Mouse (Mus musculus) embryo, embryonic 11 days (tissue): ENCODE results near the gene Skap1.

Source experiments
- DNase-seq: peaks from one replicate; pipeline ENCODE4 v3.0.0-alpha.2; 2015

Gene Skap1

GRCm38 (mm10) chr11:96631521-96631920 lies 167.1 kb downstream of the Skap1 start:
- no peak for DNase-seq

DNA sequence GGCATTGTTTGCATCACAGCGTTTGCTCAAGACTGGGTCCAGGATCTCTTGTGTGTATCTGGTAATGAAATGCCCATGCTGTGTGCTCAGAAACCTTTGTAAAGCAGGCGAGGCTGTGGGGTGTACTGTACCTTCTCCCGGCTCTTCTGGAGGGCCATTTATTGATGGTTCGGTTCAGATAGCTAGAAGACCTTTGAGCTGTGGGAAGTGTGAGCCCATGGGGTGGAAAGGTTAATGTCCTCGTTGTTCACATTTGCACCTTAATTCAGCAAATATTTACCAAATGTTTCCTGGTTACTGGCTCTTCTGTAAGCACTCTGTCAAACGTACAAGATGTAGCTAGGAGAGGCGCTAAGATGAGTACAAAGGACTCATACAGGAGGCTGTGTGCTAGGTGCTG lies 173.5 kb downstream of the Skap1 start:
- no peak for DNase-seq

DNA sequence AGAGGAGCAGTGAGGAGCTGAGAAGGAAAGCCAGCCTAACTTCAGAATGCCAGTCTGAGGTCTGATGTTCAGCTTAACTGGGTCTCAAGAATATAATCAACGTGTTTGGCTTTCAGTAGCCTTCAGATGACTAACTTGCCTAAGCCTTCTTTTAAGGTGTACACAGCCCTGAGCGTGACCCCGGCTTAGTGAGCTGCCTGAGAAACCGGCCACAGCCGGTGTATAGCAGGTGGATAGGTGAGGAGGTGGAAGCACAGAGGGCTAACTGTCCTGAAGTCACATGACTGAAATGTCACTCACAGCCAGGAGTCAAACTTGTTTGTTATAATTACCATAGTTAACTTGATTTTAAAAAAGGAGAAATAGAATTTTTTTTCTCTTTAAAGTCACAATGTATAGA lies 175.4 kb downstream of the Skap1 start:
- no peak for DNase-seq

DNA sequence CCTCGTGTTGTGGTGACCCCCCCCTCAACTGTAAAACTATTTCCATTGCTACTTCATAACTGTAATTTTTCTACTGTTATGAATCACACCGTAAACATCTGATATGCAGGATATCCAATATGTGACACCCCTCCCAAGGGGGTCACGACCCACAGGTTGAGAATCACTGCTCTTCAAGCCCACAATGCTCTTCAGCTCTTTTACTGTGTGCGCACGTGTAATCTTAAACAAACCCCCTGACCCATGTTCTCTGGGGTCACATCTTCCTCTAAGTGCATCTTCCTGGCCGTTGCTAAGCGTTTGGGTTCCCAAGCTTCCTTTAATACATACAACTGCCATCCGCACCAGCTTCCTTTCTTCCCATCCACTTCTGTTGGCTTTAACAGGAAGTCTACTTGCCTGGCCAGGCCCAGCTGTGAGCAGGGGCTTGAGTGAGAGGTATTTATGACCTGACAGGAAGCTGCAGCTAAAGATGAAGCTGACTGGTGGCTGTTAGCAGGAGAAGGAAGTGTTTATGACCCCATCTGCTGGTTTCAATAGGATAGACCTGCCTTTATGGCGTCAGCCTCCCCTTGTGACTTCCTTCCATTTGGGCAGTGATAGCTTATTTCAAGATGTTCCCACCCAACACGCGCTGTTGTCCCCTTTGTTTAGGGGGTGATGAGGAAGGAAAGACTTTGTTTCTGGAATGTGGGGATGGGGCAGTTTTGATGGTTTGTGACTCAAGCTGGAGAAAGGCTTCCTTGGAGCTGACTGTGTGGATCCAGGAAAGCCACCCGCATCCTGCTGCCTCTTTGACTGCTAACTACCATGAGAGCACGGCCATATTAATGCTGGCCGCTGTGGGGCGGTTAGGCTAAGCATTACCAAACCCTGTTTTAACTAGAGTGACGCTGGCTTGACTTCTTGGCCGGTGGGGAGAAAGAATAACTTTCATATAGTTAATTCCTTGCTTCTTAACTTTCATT lies 178.1 kb downstream of the Skap1 start:
- peak; percentile 60 for DNase-seq

- peak; percentile 20 for DNase-seq
These were observed 180.6 kb downstream of the Skap1 start for GRCm38 (mm10) chr11:96644969-96645368.

- peak; percentile 82 for DNase-seq
These were observed 181.2 kb downstream of the Skap1 start for GRCm38 (mm10) chr11:96645538-96646037.

GRCm38 (mm10) chr11:96651848-96652247 lies 187.5 kb downstream of the Skap1 start:
- DNase-seq, result no peak

DNA sequence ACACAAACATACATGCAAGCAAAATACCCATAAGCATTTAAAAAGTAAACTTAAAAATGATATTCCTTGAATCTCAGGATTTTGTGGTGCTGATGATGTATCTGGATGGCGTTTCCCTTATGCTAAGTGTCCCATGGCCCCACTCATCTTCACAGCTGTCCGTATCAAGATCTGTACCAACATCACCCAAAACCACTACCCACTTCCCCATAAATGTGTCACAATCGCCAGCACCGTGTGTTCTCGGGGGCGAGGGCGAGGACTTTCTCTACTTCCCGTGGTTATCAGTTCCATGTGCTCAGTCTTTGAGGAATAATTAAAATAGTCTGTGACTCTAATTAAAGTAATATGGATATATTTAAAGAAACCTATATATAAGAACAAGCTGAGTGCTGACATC lies 189.5 kb downstream of the Skap1 start:
- no peak for DNase-seq

- DNase-seq, result no peak
These were observed 194.0 kb downstream of the Skap1 start for GRCm38 (mm10) chr11:96658420-96658819.

GRCm38 (mm10) chr11:96666924-96667323 lies 202.5 kb downstream of the Skap1 start:
- DNase-seq, result no peak

GRCm38 (mm10) chr11:96668367-96668766 lies 204.0 kb downstream of the Skap1 start:
- no peak for DNase-seq

DNA sequence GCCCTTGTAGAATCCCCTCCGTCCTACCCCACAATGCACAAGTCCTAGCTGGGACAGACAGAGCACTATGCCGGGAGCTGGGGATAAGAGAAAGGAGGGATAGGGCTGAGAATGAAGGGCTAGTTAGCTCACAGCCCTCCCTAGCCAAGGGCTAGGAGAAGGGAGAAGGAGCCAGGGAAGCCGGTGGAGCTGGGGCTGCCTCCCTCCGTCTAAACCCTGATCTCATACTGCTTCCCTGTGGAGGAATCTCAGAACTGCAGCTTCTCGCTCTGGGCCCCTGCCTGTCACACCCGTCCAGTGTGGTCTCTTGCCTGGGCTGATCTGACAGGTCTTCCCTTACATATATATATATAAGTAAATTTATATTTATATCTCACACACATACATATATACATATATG lies 209.4 kb downstream of the Skap1 start:
- DNase-seq, result peak; percentile 83

DNA sequence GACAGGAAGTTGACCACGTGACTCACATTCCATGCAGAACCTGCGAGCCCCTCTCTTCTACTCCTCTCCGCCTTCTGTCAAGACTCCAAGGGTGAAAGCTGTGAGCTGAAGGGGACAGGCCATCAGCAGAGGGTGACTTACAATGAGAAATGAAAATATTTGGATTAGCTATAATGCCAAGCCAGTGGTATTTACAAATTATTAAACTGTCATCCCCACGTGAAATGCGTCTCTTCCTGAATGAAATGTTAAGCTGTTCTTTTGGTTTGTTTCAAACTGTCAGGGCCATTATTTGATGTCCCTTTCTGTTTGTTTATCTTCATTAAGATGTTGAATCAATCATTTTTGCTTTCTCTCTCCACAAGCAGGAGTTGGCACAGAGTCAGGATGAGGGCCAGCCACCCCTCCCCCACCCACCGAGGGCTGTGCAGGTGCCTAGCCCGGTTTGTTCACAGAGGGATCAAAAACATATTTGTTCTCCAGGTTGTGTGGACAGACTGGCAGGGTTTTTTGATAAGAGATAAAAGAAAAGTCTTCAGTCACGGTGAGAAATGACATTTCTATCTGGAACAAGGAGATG lies 210.5 kb downstream of the Skap1 start:
- no peak for DNase-seq

- no peak for DNase-seq
These were observed 213.6 kb downstream of the Skap1 start for GRCm38 (mm10) chr11:96678026-96678425.

- no peak for DNase-seq
These were observed 214.6 kb downstream of the Skap1 start for GRCm38 (mm10) chr11:96679026-96679425.

GRCm38 (mm10) chr11:96685381-96685780 lies 221.0 kb downstream of the Skap1 start:
- DNase-seq, result no peak

DNA sequence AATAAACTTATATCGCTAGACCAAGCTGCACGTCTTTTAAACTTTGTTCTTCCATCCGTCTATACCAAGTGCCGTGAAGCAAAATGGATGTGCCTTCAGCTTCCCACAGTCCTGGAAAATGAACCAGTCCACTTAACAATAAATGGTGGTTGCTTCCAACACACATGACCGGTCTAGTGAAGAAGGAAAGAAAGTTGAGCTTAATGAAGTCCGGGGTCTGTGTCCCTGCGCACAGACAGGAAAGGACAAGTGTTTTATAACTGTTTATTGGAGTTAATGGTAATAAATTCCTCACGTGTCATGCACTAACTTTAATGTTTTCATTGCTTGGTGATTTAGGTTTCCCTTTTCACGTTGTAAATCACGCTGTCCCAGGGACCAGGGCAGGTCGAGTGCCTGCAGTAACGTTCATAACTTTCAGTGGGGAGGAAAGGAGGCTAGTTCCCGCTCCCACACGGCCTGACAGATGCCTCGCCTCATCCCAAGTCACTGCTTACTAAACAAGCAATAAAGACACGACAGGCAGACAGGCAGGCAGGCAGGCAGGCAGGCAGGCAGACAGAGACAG lies 222.4 kb downstream of the Skap1 start:
- DNase-seq, result no peak

GRCm38 (mm10) chr11:96692250-96692649 lies 227.9 kb downstream of the Skap1 start:
- no peak for DNase-seq

DNA sequence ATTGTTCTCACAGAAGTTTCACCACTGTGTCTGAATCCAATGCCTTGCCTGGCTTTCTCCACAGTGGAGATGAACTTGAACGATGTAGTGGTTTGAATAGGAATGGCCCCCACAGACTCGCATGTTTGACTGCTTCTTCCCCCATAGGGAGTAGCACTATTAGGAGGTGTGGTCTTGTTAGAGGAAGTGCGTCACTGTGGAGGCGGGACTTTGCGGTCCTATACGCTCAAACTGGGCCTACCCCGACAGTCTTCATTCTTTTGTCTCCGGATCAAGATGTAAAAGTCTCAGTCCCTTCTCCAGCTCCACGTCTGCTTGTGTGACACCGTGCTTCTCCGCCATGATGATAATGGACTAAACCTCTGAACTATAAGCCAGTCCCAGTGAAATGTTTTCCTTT lies 229.0 kb downstream of the Skap1 start:
- no peak for DNase-seq

- DNase-seq, result no peak
These were observed 230.4 kb downstream of the Skap1 start for GRCm38 (mm10) chr11:96694774-96695173.

DNA sequence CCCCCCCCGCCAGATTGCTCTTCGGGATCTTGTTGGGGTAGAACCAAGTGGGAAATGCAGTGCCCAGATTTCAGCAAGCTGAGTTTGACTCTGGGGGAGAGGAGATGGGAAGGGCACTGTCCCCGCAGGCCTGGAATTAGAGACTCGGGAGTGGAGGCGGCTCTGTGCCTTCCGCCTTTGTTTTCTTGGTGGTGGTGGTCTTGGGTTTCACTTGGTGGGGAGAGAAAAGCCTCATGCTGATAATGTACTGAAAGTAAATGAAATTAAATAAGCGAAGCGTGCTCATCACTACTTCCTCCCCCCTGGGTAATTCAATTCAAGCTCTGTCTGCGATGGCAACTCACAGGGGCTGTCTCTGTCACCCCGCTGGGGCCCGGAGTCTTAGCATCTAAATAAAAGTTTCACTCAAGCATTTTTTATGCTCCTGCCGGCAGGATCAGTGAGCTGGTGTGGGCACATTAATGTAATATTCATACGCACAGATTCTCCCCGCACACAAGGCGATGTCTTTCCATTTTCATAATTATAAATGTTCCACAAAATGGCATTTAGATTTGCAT lies 231.9 kb downstream of the Skap1 start:
- DNase-seq, result peak; percentile 20

DNA sequence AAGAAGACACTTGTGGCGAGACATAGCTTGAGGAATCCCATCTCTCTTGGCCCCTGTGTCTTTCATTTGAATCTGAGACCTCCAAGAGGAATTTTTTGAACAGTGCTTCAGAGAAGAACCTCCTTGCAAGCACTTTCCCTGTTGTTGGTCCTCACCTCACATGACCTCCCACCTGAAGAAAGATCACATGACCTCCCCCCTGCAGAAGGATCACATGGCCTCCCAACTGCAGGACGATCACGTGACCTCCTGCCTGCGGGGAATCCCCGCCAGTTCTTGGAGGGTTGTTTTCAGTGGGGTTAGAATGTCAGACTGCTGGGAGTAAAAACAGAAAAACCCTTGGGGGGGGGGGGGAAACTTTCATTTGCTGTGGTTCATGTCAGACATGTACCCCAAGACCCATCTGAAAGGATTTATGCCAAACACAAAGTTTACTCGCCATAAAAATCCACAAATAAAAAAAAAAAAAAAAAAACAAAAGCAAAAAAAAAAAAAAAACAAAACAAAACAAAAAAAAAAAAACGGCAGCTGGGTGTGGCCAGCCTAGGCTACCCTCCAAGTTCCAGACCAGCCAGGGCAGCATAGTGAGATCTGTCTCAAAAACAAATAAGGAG lies 232.6 kb downstream of the Skap1 start:
- peak; percentile 87 for DNase-seq

DNA sequence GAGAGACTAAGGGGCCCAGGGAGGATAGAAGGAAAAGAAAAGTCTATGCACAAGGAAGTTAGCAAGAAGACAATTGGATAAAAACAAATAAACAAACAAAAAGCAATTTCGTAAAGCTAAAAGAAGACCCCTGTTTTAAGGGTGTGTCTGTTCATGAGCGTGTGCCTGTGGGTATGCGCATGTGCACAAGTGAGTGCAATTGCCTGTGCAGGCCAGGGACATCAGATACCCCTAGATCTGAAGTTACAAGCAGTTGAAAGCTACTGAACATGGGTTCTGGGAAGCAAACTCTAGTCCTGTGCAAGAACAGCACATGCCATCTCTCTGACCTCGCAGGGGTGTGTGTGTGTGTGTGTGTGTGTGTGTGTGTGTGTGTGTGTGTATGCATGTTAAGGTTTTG lies 233.1 kb downstream of the Skap1 start:
- DNase-seq, result no peak
